Mouse (Mus musculus) liver, adult 2 months (tissue): ENCODE data around the gene Mcat. TPM values are rescaled to one million over a fixed set of nuclear protein-coding genes. Genes with fewer than 3 reads are reported as not detected.
A peak's percentile ranks its signal among the peaks of the same experiment; 100 is the strongest.

ENCODE experiments used
- DNase-seq: peaks from one replicate; pipeline ENCODE4 v3.0.0-alpha.2; 2011; ENCODE audit warnings: low read depth, low spot score; ENCODE audit errors: extremely low read depth
- H3K27ac ChIP-seq: fragments of 200-500 bp; replicated peaks from 2 replicates; pipeline ENCODE4 v1.5.1; 2012; ENCODE audit warnings: low read depth, mild to moderate bottlenecking, control low read depth, inconsistent platforms, low read length; ENCODE audit not compliant: insufficient read depth
- H3K27me3 ChIP-seq: fragments of 200-500 bp; 2 replicates; pipeline ENCODE4 v1.6.1; 2012; ENCODE audit warnings: mild to moderate bottlenecking, moderate library complexity, low read length, inconsistent platforms; ENCODE audit not compliant: control insufficient read depth, insufficient read depth
- H3K36me3 ChIP-seq: fragments of 200-500 bp; 2 replicates; pipeline ENCODE4 v1.6.1; 2012; ENCODE audit warnings: low read length, inconsistent platforms; ENCODE audit not compliant: control insufficient read depth, insufficient read depth
- H3K4me1 ChIP-seq: fragments of 200-500 bp; 2 replicates; pipeline ENCODE4 v1.6.1; 2011; ENCODE audit warnings: low read length; ENCODE audit not compliant: control insufficient read depth, insufficient read depth
- H3K4me3 ChIP-seq: fragments of 200-500 bp; 2 replicates; pipeline ENCODE4 v1.5.1; 2011; ENCODE audit warnings: low read depth, mild to moderate bottlenecking, control low read depth, low read length, moderate library complexity; ENCODE audit not compliant: insufficient read depth
- H3K79me2 ChIP-seq: fragments of 200-500 bp; 2 replicates; pipeline ENCODE4 v1.6.1; 2012; ENCODE audit warnings: inconsistent platforms, mild to moderate bottlenecking, low read length, moderate library complexity; ENCODE audit not compliant: control insufficient read depth, insufficient read depth
- H3K9ac ChIP-seq: fragments of 200-500 bp; 2 replicates; pipeline ENCODE4 v1.6.1; 2012; ENCODE audit warnings: low read depth, mild to moderate bottlenecking, control low read depth, inconsistent platforms, low read length
- CTCF ChIP-seq: fragments of 200-500 bp; IDR thresholded peaks from 2 replicates; pipeline ENCODE4 v1.5.1; 2011; ENCODE audit warnings: low read depth, low read length, control low read depth
- POLR2A ChIP-seq: fragments of 200-500 bp; IDR thresholded peaks from 2 replicates; pipeline ENCODE4 v1.6.1; 2011; ENCODE audit warnings: low read length, control low read depth; ENCODE audit not compliant: insufficient read depth; ENCODE audit errors: extremely low read depth
- WGBS: fragments of 180-500 bp; shearing (Covaris S2); methylation state at CpG from one replicate; pipeline ENCODE4 v1.1.7; 2018; 5-methylcytosine and 5-hydroxymethylcytosine counted together
- polyA plus RNA-seq: library from polyadenylated mRNA; depleted of rRNA; stranded (reverse); fragments of >200 nt; gene quantifications from 2 replicates; pipeline ENCODE4 v1.2.3, GENCODE M21; 2012
- total RNA-seq: library from RNA; depleted of rRNA; stranded (reverse); fragments of >200 nt; gene quantifications from 2 replicates; pipeline ENCODE4 v1.2.3, GENCODE M21; 2014

The Mcat gene
- total and polyA plus RNA-seq, 2 experiments: 25.9 to 29.3 TPM

GRCm38 (mm10) chr15:83534960-83535889 lies 28.4 kb downstream of the Mcat start:
- Histone ChIP-seq H3K27ac (no peak overlapping the region), H3K4me1 (peaks cover 18% of the 10 kb centered on the region), H3K27me3 (no peaks in the 10 kb centered on the region), H3K9ac (no peak overlapping the region), H3K36me3 (no peaks in the 10 kb centered on the region; the same call in 1 of the 2 replicates), H3K79me2 (peaks cover 19% of the 10 kb centered on the region; the same call in 1 of the 2 replicates), H3K4me3 (no peak overlapping the region)
- TF ChIP-seq CTCF: no peak
- TF ChIP-seq POLR2A: no peak
- WGBS: 70% methylated on average over 17 of the region's 17 CpGs
- peak; percentile 26 for DNase-seq

GRCm38 (mm10) chr15:83532606-83533005 lies 31.0 kb downstream of the Mcat start:
- Histone ChIP-seq H3K4me3 (no peak overlapping the region), H3K27me3 (no peaks in the 10 kb centered on the region), H3K4me1 (peaks cover 32% of the 10 kb centered on the region), H3K27ac (no peak overlapping the region), H3K79me2 (peaks cover 22% of the 10 kb centered on the region; the same call in 1 of the 2 replicates), H3K9ac (no peak overlapping the region), H3K36me3 (no peaks in the 10 kb centered on the region; the same call in 1 of the 2 replicates)
- 75% methylated on average over 7 of the region's 7 CpGs for WGBS
- DNase-seq: no peak
- TF ChIP-seq POLR2A: no peak
- no peak for TF ChIP-seq CTCF

- Histone ChIP-seq H3K4me3 (no peak overlapping the region), H3K79me2 (peaks cover 28% of the 10 kb centered on the region)
- WGBS: 28% methylated on average over 5 of the region's 5 CpGs
Observed at GRCm38 (mm10) chr15:83531961-83532469, 31.6 kb downstream of the Mcat start.

GRCm38 (mm10) chr15:83530688-83531087 lies 32.9 kb downstream of the Mcat start:
- peaks cover 35% of the 10 kb centered on the region for H3K4me1 ChIP-seq
- H3K4me3 ChIP-seq: no peak overlapping the region
- peak overlapping the region; percentile 88 for H3K27ac ChIP-seq
- no peaks in the 10 kb centered on the region for H3K27me3 ChIP-seq
- no peaks in the 10 kb centered on the region; the same call in 1 of the 2 replicates for H3K36me3 ChIP-seq
- peaks cover 28% of the 10 kb centered on the region for H3K79me2 ChIP-seq
- 25% methylated on average over 6 of the region's 6 CpGs for WGBS
- peak; percentile 97 for DNase-seq
- TF ChIP-seq POLR2A: no peak
- TF ChIP-seq CTCF: no peak
- H3K9ac ChIP-seq: peak overlapping the region; percentile 25

More at GRCm38 (mm10) chr15:83531961-83532469, 31.6 kb downstream of the Mcat start:
- peak overlapping the region; percentile 35; the same call in 1 of the 2 replicates for H3K9ac ChIP-seq
- TF ChIP-seq POLR2A: no peak
- TF ChIP-seq CTCF: peak; percentile 86
- H3K27me3 ChIP-seq: no peaks in the 10 kb centered on the region
- H3K27ac ChIP-seq: peak overlapping the region; percentile 88
- H3K4me1 ChIP-seq: peaks cover 32% of the 10 kb centered on the region
- H3K36me3 ChIP-seq: no peaks in the 10 kb centered on the region; the same call in 1 of the 2 replicates
- peak; percentile 98 for DNase-seq

- H3K9ac ChIP-seq: peak overlapping the region; percentile 18; the same call in 1 of the 2 replicates
- H3K4me1 ChIP-seq: peaks cover 37% of the 10 kb centered on the region
- no peak overlapping the region for H3K4me3 ChIP-seq
- peak overlapping the region; percentile 88 for H3K27ac ChIP-seq
- peaks cover 26% of the 10 kb centered on the region for H3K79me2 ChIP-seq
- no peak for TF ChIP-seq POLR2A
- TF ChIP-seq CTCF: no peak
- 8% methylated on average over 9 of the region's 9 CpGs for whole genome bisulfite sequencing
- H3K27me3 ChIP-seq: no peaks in the 10 kb centered on the region
- DNase-seq: peak; percentile 92
- H3K36me3 ChIP-seq: no peaks in the 10 kb centered on the region; the same call in 1 of the 2 replicates
Observed at GRCm38 (mm10) chr15:83530233-83530632, 33.4 kb downstream of the Mcat start.
